Mouse (Mus musculus): Measurements from ENCODE around the gene Pygm. TPM values are rescaled to one million over a fixed set of nuclear protein-coding genes. Genes with fewer than 3 reads are reported as not detected.
A peak's percentile ranks its signal among the peaks of the same experiment; 100 is the strongest.

Gene Pygm
- total RNA-seq, 2 experiments from 2014 or later: 2.6 to 4.6 TPM

DNA sequence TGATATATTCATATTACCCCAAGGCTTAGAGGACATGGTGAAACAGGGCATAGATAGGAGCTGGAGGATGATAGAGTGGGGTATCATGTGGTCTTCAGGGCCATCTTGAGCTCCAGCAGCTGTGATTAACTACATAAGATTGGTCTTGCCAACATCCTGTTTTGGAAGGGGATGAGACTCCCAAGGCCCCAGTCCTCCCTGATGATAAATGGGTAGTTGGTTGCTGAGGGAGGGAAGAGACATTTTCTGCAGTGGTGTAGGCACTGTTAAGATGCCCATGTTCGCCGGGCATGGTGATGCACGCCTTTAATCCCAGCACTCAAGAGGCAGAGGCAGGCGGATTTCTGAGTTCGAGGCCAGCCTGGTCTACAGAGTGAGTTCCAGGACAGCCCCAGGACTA, 3.0 kb upstream of the Pygm start:
- no peak for ATAC-seq (replicated peaks; ENCODE audit: low FRiP score, poor library complexity, severe bottlenecking)

DNA sequence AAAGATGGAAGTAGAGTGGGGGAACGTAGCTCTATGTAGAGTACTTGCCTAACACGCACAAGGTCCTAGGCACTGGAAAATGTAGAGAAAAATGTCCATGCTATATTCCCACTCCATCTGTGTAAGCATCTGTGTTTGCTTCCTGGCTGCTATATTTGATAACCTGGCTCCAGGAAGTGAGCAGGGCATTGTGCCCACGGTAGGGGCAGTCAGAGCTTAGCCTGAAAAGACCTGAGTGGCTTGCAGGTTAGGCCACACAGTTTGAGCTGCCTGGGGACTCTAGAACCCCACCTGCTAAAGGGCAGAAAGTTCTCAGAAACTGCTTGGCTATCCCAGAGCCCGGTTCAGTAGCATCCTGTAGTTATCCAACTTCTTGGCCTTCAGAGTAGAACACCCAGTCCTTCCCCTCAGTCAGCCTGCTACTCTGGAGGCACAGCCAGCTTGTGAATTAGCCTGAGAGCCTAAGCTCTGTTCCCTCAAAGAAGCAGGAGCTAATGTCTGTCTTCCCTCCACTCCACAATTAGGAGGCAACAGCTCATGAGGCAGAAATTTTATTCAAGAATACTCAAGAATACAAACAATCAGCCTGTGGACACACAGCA, 1.8 kb upstream of the Pygm start:
- no peak for ATAC-seq (replicated peaks; ENCODE audit: low FRiP score, poor library complexity, severe bottlenecking)

DNA sequence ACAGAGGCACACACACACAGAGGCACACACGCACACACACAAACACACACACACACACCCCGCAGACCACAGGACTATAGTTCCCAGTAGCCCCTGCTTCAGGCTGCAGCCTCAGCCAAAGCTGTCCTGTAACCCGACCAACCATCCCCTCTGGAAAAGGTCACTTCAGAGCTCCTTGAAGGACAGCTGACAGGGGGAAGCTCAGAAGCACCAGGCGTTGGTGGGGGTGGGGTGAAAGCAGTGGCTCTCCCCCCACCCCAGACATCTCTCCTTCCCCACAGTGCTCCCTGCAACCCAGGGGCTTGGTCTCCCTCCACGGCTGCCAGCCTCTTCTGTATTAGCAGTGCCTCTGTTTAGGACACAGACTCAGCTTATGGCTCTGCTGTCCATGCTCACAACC, 729 bp upstream of the Pygm start:
- ATAC-seq (replicated peaks; ENCODE audit: low FRiP score, poor library complexity, severe bottlenecking): no peak

DNA sequence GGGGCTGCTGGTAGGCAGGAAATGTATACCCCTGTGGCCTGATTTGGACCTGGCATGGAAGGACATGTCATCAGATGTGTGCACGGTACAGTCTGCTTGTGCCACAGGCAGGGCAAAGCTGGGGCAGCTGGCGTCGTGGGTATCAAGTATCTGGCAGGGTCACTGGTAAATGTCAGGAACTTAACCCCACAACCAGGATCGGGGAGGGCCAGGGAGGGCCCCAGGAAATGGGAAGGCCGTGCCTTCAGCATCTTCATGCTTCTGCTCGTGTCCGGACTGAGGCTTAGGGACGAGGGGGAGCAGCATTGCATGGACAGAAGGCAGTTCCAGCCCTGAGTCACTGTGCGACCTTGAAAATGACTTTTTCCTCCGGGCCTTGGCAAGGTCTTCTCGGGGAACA, 755 bp downstream of the Pygm start:
- no peak for ATAC-seq (replicated peaks; ENCODE audit: low FRiP score, poor library complexity, severe bottlenecking)

DNA sequence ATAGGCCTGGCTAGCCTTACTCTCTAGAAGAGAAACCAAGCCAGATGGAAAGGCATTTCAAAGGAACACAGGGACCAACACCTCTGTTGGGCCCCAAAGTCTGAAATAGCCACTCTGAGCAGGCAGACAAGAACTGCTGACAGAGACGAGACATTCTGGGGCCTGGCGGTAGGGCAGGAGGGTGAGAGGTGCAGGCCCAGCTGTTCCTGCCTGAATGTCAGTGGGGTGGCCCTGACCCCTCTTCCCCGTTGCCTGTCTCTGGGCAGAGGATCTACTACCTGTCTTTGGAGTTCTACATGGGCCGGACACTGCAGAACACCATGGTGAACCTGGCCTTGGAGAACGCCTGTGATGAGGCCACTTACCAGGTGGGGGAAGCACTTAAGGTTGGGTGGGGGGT, 1.2 kb downstream of the Pygm start:
- no peak for ATAC-seq (replicated peaks; ENCODE audit: low FRiP score, poor library complexity, severe bottlenecking)

DNA sequence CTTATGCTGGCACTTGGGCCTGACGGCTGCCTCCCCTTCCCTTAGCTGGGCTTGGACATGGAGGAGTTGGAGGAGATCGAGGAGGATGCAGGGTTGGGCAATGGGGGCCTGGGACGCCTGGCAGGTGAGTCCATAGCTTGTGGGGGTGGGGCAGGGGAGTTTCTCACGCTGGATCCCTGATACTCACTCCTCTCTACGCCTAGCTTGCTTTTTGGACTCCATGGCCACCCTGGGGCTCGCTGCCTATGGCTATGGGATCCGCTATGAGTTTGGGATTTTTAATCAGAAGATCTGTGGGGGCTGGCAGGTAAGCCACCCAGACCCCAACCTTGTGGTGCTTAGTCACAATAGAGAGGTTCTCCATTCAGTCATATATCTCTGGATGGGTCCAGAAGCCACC, 1.6 kb downstream of the Pygm start:
- ATAC-seq (replicated peaks; ENCODE audit: low FRiP score, poor library complexity, severe bottlenecking): no peak

DNA sequence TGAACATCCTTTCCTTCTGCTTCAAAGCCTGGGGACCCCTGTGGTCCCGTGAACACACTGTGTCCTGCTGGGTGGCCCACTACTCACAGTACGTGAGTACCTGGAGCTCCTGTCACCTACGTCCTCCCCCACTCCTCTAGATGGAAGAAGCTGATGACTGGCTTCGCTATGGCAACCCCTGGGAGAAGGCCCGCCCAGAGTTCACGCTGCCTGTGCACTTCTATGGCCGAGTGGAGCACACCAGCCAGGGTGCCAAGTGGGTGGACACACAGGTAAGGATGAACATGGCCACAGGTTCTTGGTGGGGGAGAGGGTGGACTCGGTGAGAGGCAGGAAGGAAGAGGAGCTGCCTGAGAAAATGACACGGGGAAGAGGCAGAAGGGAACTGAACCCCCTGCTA, 2.0 kb downstream of the Pygm start:
- ATAC-seq (replicated peaks; ENCODE audit: low FRiP score, poor library complexity, severe bottlenecking): no peak

DNA sequence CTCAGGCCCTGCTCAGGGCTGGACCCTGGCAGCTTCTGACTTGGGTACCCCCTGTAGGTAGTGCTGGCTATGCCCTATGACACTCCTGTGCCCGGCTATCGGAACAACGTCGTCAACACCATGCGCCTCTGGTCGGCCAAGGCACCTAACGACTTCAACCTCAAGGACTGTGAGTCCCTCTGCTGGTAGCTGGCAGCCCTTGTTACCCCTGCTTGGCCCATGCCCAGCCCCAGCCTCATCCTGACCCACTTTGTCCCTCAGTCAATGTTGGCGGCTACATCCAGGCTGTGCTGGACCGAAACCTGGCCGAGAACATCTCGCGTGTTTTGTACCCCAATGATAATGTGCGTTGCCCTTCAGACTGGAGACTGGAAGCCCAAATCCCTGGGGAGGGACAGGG, 3.8 kb downstream of the Pygm start:
- ATAC-seq (replicated peaks; ENCODE audit: low FRiP score, poor library complexity, severe bottlenecking): no peak

DNA sequence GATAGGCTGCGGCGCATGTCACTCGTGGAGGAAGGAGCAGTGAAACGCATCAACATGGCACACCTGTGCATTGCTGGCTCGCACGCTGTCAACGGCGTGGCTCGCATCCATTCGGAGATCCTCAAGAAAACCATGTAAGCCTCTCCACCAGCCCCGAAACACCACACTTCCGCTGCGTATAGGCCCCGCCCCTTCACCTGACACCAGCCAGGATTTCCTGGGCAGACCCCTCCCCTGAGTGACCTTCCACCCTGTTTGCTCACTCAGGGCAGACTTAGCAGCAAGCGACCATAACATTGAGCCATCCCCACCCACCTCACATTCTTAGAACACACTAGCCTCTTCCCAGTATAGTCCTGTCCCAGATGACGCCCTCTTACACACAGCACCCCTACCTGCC, 5.6 kb downstream of the Pygm start:
- ATAC-seq (replicated peaks; ENCODE audit: low FRiP score, poor library complexity, severe bottlenecking): no peak

DNA sequence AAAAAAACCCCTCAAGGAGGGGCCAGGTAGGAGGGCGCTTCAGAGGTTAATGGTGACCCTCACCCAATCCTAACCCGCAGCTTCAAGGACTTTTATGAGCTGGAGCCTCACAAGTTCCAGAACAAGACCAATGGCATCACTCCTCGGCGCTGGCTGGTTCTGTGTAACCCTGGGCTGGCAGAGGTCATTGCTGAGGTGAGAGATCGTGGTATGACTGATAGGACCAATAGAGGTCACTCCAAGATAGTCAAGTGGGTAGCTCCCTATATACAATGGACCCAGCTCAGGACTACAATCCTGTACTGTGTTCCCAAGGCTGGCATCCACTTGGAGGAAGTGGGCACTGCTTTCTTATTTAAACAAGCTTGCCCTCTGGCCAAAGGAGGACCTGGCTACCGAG, 6.1 kb downstream of the Pygm start:
- no peak for ATAC-seq (replicated peaks; ENCODE audit: low FRiP score, poor library complexity, severe bottlenecking)

DNA sequence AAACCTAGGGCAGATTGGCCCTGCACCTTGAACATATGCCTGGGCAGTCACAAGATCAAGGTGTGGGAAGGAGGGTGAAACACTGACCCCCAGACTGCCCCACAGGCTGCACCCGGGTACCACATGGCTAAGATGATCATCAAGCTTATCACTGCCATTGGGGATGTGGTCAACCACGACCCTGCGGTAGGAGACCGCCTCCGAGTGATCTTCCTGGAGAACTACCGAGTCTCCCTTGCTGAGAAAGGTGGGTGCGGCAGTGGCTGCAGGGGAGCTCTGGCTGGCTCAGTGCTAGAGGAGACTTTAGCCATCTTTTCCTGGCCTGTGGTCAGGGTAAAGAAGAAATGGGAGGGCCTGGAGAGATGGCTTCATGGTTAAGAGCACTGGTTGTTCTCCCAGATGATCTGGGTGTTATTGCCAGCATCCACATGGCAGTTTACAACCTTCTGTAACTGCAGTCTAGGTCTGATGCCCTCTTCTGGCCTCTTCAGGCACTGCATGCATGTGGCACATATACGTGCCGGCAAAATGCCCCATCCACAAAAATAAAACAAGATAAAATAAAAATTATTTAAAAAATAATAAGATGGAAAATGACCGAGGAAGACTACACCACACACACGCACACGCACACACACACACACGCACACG, 8.7 kb downstream of the Pygm start:
- ATAC-seq (replicated peaks; ENCODE audit: low FRiP score, poor library complexity, severe bottlenecking): no peak

DNA sequence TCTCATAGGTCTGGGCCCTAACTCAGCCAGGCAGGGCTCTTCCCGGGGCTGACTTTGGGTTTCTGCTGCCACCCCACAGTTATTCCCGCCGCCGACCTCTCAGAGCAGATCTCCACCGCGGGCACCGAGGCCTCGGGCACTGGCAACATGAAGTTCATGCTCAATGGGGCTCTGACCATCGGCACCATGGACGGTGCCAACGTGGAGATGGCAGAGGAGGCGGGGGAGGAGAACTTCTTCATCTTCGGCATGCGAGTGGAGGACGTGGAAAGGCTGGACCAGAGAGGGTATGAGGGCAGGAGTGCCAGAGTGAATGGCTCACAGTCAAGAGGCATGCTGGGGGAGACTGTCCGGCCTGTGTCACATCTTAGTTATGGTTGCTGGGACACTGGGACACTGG, 9.4 kb downstream of the Pygm start:
- no peak for ATAC-seq (replicated peaks; ENCODE audit: low FRiP score, poor library complexity, severe bottlenecking)

DNA sequence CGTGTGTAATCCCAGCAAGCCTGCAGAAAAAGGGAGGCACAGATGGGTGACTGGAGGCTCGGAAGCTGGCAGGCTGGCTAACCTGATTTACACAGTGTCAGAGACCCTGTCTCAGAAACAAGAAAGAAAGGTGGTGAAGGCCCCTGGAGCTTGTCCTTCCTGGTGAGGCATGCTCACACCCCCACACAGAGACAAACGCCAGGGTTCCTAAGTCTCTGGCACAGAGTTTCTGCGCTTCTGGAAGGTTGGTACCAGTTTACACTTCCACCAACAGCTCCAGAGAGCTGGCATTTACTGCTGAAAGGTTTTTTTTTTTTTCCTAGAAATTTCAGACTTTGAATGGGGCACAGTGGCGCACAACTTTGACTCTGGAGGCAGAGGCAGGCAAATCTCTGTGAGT, 12.0 kb downstream of the Pygm start:
- ATAC-seq (replicated peaks; ENCODE audit: low FRiP score, poor library complexity, severe bottlenecking): no peak

DNA sequence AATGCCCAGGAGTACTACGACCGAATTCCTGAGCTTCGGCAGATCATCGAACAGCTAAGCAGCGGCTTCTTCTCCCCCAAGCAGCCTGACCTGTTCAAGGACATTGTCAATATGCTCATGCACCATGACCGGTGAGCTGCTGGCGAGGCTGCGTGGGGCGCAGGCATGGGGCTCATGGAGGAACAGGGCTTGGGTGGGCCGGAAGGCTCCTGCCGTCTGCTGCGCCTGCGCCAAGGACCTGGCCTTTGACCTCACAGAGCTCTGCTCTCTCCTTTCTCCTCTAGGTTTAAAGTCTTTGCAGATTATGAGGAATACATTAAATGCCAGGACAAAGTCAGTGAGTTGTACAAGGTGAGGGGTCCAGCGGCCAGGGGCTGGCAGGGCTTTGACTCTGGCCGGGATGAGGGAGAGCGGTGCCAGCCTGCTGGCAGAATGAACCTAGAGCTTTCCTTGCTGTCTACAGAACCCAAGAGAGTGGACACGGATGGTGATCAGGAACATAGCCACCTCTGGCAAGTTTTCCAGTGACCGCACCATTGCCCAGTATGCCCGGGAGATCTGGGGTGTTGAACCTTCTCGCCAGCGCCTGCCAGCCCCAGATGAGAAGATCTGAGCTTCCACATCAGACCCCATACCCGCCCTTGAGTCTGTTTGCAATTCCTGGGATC, 13.5 kb downstream of the Pygm start:
- no peak for ATAC-seq (replicated peaks; ENCODE audit: low FRiP score, poor library complexity, severe bottlenecking)

DNA sequence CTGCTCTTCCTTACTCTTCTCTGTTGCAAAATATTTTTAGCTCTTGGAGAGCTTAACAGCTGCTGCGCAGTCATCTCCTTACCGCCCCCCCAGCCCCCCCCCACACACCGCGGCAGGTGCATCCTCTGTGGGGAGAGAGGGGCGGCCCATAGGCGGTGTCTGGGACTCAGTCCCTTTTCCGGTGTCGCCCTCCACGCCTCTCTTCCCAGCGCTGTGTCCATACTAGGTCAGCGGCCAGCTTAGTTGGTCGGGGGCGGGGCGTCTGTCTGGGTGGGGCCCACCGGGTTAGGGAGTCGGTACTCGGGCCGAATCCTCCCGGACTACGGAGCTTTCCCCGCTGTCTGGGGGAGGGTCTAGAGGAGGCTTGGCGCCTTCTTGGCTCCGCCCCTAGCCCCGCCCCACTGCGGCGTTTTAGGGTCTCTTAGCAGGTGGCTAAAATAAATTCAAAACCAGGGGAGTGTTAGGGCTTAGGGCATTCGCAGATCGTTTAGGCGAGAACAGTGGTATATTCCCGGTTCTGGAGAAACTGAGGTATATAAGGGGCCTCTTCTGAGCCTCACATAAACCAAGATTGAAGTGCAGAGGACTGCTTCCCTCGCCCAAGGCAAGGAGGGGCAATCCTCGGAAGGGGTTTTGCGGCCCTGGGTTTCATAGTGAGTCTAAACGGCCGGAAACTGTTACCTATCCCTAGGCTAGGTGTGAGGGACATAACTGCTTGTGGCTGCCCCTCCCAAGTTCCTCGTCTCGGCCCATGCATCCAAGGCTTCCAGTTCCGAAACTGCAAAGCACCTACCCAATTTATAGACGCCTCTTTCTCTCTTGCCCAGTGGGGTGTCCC, 14.5 kb downstream of the Pygm start:
- ATAC-seq (replicated peaks; ENCODE audit: low FRiP score, poor library complexity, severe bottlenecking): no peak

DNA sequence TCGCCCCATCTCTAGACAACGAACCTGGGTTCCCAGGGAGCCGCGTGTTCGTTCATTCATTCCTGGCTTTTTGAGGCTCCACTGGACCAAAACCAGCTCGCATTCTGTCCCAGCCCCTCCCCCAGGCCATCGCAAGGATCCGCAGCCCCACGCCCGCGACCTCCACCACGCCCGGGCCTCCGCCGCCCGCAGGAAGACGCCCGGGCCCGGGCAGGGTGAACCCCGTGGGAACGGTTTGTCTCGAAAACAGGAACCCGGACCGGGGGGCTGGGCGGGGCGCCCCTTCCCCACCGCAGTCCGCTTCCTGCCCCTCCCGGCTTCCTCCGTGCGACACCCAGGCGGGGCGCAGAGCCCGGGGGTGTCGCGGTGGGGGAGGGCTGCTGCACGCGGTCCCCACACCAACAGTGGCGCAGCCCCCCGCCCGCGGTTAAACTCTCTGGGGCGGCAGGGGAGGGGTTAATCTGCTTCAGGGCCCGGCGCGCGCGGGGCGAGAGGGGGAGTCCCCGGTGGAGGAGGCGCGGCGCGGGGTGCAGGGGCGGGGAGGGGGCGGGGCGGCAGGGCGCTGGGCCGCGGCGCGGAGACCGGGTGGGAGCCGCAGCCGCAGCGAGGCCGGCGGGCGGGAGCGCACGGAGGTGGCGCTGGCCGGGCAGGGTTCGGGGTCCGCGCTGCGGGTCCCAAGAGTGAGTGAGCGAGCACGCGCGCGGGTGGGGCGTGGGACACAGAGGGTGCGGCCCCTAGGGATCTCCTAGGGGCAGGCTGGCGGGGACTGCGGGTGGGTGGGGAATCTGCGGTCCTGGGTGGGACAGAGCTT, 15.3 kb downstream of the Pygm start, which contains the start of gene Rasgrp2:
Gene Rasgrp2 (plus strand): TSS at position 56 of the 811 bp plus-strand sequence.
- ATAC-seq (replicated peaks; ENCODE audit: low FRiP score, poor library complexity, severe bottlenecking): no peak

DNA sequence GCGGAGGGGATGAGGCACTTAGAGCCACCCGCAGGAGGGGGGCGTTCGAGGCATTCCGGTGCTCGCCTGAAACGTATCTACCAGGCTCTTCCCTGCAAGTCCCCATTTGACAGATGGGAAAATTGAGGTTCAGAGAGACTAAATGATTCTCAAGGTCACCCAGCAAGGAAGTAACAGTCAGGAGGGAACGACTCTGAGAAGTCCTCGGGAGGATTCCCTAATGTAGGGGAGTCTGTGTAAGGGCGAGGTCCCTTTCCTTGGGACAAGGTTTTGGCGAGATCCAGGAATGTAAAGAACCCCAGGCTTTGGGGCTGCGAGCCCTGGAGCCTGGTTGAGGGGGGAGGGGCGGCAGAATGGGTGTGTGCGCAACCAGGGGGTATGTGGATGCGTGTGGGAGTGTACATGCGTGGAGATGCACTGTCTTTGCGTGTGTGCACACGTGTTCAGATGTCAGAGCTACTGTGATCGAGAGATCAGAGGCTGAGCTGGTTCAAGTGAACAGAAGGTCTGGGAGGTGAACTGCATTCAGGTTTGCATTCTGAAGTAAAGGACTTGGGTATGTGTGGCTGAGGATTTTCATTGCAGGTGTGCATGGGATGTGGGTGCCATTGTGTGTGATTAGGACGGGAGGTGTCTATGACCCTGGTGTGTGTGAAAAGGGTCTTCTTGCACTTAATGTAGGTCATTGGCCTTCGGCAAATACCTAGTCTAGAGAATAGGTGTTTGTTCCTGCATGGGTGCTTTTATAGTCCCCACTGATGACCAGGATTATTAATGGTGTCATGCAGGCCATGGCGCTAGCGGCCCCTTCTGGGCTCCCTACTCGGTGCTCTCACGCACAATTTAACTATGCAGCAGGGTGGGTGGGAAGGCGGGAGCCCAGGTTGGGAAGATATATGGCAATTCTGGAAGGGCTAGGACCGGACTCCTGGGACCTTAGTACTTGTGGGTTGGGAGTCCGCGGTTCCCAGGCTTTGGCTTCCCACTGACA, 16.2 kb downstream of the Pygm start:
- no peak for ATAC-seq (replicated peaks; ENCODE audit: low FRiP score, poor library complexity, severe bottlenecking)

DNA sequence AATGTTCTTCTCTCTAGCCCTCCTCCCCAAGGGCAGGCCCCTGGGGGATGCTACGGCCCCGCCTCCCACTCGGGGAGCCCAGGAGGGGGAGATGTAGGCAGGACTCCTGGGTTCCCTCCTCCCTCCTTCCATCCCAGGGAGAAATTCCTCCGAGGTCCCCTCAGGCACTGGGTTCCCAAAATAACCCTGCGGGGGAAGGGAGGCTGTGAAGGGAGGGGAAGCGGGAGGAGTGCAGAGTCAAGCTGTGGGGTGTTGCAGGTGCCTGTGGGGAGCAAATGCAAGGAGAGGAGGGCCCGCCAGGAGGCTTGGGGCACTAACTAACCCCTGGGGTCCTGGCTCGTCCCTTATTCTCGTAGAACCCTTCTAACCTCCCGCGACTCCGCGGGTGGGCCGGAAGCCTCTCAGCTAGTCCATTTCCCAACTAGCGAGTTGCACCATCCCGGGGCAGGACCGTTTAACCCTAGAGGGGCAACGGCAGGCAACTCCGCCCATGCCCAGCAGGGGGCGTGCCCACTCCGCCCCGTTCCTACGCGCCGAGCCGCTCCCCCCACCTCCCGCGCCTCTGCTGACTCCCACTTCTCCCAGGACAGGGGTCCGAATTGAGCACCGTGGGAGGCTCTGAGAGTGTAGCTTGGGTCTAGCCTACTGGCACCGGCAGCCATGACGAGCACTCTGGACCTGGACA, 17.1 kb downstream of the Pygm start:
- ATAC-seq (replicated peaks; ENCODE audit: low FRiP score, poor library complexity, severe bottlenecking): 0 out of 2 replicates have a peak, but pooled peaks have one; percentile 63
